Mouse (Mus musculus) intestine, embryonic 16.5 days (tissue): ENCODE data around the gene Ddi2. TPM values are rescaled to one million over a fixed set of nuclear protein-coding genes. Genes with fewer than 3 reads are reported as not detected.

Source experiments
- ATAC-seq: fragments of 200-750 bp; cut with Nextera tagmentation; 2 replicates; pipeline ENCODE4 v1.8.0; 2017; ENCODE audit warnings: moderate TSS enrichment, moderate library complexity
- H3K27ac ChIP-seq: fragments of 300-500 bp; sonication (generic); 2 replicates; pipeline ENCODE4 v1.5.1; 2014; ENCODE audit warnings: mild to moderate bottlenecking, low read length
- H3K27me3 ChIP-seq: fragments of 300-500 bp; sonication (generic); replicated peaks from 2 replicates; pipeline ENCODE4 v1.6.1; 2014; ENCODE audit warnings: low read length, control low read depth, mixed read lengths; ENCODE audit not compliant: control insufficient read depth, insufficient read depth
- H3K36me3 ChIP-seq: fragments of 300-500 bp; sonication (generic); 2 replicates; pipeline ENCODE4 v1.6.1; 2014; ENCODE audit warnings: low read length, control low read depth; ENCODE audit not compliant: control insufficient read depth, insufficient read depth
- H3K4me1 ChIP-seq: fragments of 300-500 bp; sonication (generic); 2 replicates; pipeline ENCODE4 v1.6.1; 2014; ENCODE audit warnings: low read length, control low read depth, mixed read lengths; ENCODE audit not compliant: control insufficient read depth, insufficient read depth
- H3K4me2 ChIP-seq: fragments of 300-500 bp; sonication (generic); 2 replicates; pipeline ENCODE4 v1.6.1; 2014; ENCODE audit warnings: low read depth, low read length, control low read depth
- H3K4me3 ChIP-seq: fragments of 300-500 bp; sonication (generic); 2 replicates; pipeline ENCODE4 v1.5.1; 2014; ENCODE audit warnings: mild to moderate bottlenecking, low read length
- H3K9ac ChIP-seq: fragments of 300-500 bp; sonication (generic); 2 replicates; pipeline ENCODE4 v1.6.1; 2014; ENCODE audit warnings: low read depth, low read length
- H3K9me3 ChIP-seq: fragments of 300-500 bp; sonication (generic); 2 replicates; pipeline ENCODE4 v1.6.1; 2016; ENCODE audit warnings: low read length, control low read depth; ENCODE audit not compliant: control insufficient read depth
- WGBS: fragments of 180-500 bp; shearing (Covaris S2); extraction: QIAGEN DNeasy Blood & Tissue Kit; methylation state at CpG from one replicate; pipeline ENCODE4 v1.1.7; 2014; 5-methylcytosine and 5-hydroxymethylcytosine counted together
- polyA plus RNA-seq: library from polyadenylated mRNA; unstranded; fragments of >200 nt; fragmentation: Nextera tagmentation; extraction: Ambion mirVana; gene quantifications from 2 replicates; pipeline ENCODE4 v1.2.1, GENCODE M21; 2015

The Ddi2 gene
- polyA plus RNA-seq, 1 experiment from 2014 or later = 16.5 TPM

DNA sequence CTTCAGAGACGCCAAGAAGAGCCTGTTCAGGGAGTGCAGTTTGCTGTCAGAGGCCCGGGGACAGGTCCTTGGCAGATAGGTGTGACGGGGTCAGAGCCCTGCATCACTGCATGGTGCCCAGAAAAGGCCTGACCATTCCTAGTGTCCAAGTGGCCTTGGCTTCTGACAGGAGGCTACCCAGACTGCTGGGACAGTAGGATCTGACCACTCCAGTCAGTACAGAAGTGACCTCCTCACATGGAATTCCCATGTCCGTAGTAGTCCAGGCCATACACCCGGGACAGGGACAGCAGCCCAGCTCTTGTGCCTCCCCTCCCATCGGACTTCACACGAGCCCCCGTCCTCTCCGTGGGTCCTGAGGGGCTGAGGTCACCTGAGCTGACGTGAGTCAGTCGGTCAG lies 93.2 kb downstream of the Ddi2 start:
- no peaks in the 10 kb centered on the region for H3K27me3 ChIP-seq
- H3K9me3 ChIP-seq = no peaks in the 10 kb centered on the region
- WGBS = 91% methylated on average over 11 of the region's 11 CpGs
- no peak overlapping the region for H3K4me3 ChIP-seq
- H3K4me1 ChIP-seq = no peaks in the 10 kb centered on the region
- no peak overlapping the region for H3K9ac ChIP-seq
- no peak overlapping the region for H3K4me2 ChIP-seq
- no peak overlapping the region for H3K27ac ChIP-seq
- ATAC-seq = no peak
- H3K36me3 ChIP-seq = peaks cover 55% of the 10 kb centered on the region

DNA sequence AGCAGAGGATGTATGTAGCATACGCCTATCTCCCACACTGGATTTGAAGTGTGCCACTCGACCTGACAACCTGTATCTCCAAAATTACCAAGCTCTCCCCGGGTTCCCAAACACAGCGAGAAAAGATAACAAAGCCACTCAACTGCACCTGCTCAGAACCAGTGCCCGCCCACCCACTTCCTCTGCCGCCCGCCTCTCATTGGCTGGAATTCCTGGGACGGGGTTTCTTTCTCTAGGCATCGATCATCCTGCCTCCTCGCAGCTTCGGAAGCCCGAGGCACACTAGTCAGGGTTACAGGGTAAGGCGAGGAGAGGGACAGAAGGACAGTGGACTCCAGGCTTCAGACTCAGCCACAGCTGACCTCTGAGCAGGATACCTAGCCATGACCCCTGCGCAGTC lies 94.6 kb downstream of the Ddi2 start:
- H3K4me2 ChIP-seq = no peak overlapping the region
- H3K9ac ChIP-seq = no peak overlapping the region
- peaks cover 5% of the 10 kb centered on the region; the same call in 1 of the 2 replicates for H3K4me1 ChIP-seq
- H3K27ac ChIP-seq = no peak overlapping the region
- 76% methylated on average over 14 of the region's 14 CpGs for WGBS
- no peak for ATAC-seq
- H3K9me3 ChIP-seq = no peaks in the 10 kb centered on the region
- peaks cover 55% of the 10 kb centered on the region for H3K36me3 ChIP-seq
- H3K27me3 ChIP-seq = no peaks in the 10 kb centered on the region
- H3K4me3 ChIP-seq = no peak overlapping the region

Other genes with a start within 250 kb of the Ddi2 start
- gene Spen, start 184.8 kb downstream of the Ddi2 start, polyA plus RNA-seq = 6.2 and 6.3 TPM in 2 replicates
- gene Fblim1, start 117.3 kb downstream of the Ddi2 start, polyA plus RNA-seq = 63.8 and 66.2 TPM in 2 replicates
- gene Tmem82, start 104.8 kb downstream of the Ddi2 start, polyA plus RNA-seq = 31.7 and 36.4 TPM in 2 replicates
- 7.4 and 10.5 TPM in 2 replicates for gene Slc25a34, start 99.6 kb downstream of the Ddi2 start, polyA plus RNA-seq
- 5.5 and 5.9 TPM in 2 replicates for gene Plekhm2, start 58.5 kb downstream of the Ddi2 start, polyA plus RNA-seq
- not detected in 2 replicates for gene Rsc1a1, start 37.8 kb downstream of the Ddi2 start, polyA plus RNA-seq
- 65.6 and 72.2 TPM in 2 replicates for gene Agmat, start 23.3 kb upstream of the Ddi2 start, polyA plus RNA-seq
- 4.2 and 4.3 TPM in 2 replicates for gene Dnajc16, start 67.5 kb upstream of the Ddi2 start, polyA plus RNA-seq
- gene Casp9, start 70.2 kb upstream of the Ddi2 start, polyA plus RNA-seq = 21.3 and 24.1 TPM in 2 replicates
- 455 and 890 TPM in 2 replicates for gene Cela2a, start 102.7 kb upstream of the Ddi2 start, polyA plus RNA-seq
- 0.29 and 0.87 TPM in 2 replicates for gene Ctrc, start 122.9 kb upstream of the Ddi2 start, polyA plus RNA-seq
- 140 and 163 TPM in 2 replicates for gene Efhd2, start 151.5 kb upstream of the Ddi2 start, polyA plus RNA-seq